Mouse (Mus musculus): ENCODE results near the gene Prickle3. TPM values are rescaled to one million over a fixed set of nuclear protein-coding genes. Genes with fewer than 3 reads are reported as not detected.
"Not testable (repeated sequence)": the region's sequence is repeated elsewhere in the genome, so short reads cannot be mapped to it uniquely, and the experiment has no call there.

The Prickle3 gene
- polyA plus RNA-seq, 1 experiment from 2014 or later, result 7.4 TPM

DNA sequence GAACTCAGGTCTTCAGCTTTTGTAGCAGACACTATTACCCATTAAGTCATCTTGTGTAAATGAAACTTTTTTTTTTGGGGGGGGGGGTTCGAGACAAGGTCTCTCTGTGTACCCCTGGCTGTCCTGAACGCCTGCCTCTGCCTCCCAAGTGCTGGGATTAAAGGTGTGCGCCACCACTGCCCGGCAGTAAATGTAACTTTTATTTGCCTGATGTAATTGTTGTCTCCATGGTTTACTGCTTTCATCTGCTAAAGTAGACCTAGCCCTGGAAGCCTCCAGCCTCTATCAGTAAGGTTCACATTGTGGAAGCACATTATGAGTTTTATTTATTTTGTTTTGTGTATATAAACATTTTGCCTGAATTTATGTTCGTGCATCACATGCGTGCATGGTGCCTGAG lies 39.5 kb downstream of the Prickle3 start:
- Histone ChIP-seq H3K4me1 (replicated peaks) (no peaks in the 10 kb centered on the region), H3K9me3 (no peaks in the 10 kb centered on the region), H3K9ac (replicated peaks) (no peak overlapping the region), H3K4me3 (replicated peaks) (peak overlapping the region; percentile 58; the same call in 1 of the 2 replicates), H3K36me3 (peaks cover 23% of the 10 kb centered on the region; the same call in 1 of the 2 replicates), H3K27me3 (no peaks in the 10 kb centered on the region), H3K27ac (no peak overlapping the region), H3K4me2 (peak overlapping the region; percentile 42)
- 36% methylated on average over 6 of the region's 6 CpGs for WGBS
- peak; percentile 30; the same call in 1 of the 2 replicates for ATAC-seq (ENCODE audit: insufficient number of reproducible peaks, insufficient read depth, low FRiP score, low TSS enrichment, low read depth)

DNA sequence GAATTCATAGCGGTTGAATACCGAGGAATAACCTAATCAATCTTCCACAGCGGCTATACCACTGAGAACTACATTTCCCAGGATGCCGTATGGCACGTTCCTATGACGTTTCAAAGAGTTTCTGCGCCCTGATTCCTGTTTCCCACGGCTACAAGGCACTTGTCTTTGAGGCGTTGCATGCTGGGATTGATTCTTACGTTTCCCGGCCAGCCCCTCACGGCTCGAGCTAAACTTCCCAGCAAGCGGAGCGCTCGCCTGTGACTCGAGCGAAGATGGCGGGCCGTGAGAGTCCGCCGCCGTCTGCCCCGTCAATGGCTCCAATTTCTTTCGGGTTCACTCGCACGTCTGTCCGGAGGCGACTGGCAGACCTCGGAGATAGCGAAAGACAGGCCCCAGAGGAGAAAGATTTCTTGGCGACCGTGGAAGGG lies 39.9 kb downstream of the Prickle3 start, which contains the start of gene Gpkow:
TSS of gene Gpkow (plus strand) at position 178 of the 428 bp plus-strand sequence.
- no peaks in the 10 kb centered on the region for H3K27me3 ChIP-seq
- 9% methylated on average over 33 of the region's 33 CpGs for WGBS
- H3K4me2 ChIP-seq, result peak within 1 kb of the TSS; percentile 59
- H3K9ac ChIP-seq (replicated peaks), result peak within 1 kb of the TSS; percentile 59
- no peaks in the 10 kb centered on the region for H3K9me3 ChIP-seq
- ATAC-seq (ENCODE audit: insufficient number of reproducible peaks, insufficient read depth, low FRiP score, low TSS enrichment, low read depth), result peak; percentile 95
- H3K4me1 ChIP-seq (replicated peaks), result no peaks in the 10 kb centered on the region
- H3K4me3 ChIP-seq (replicated peaks), result peak within 1 kb of the TSS; percentile 58
- H3K27ac ChIP-seq, result no peak within 1 kb of the TSS
- peaks cover 26% of the 10 kb centered on the region; the same call in 1 of the 2 replicates for H3K36me3 ChIP-seq

DNA sequence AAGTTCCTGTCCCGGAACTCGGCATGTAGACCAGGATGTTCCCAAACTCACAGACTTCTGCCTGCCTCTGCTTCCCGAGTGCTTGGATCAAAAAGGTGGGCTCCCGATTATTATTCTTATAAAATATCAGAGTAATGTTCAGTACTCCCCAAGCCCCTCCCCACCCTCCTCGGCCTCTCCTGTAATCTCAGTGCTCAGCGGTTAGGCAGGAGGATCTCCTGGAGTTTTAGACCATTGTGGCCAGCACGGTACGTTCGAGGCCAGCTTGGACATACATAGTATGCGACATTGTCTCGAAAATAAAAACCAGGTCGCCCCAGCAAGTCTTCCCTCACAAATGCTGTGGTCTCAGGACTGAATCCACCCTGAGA lies 56.7 kb downstream of the Prickle3 start:
- H3K27ac ChIP-seq; H3K9ac ChIP-seq (replicated peaks); H3K36me3 ChIP-seq; H3K4me1 ChIP-seq (replicated peaks); H3K9me3 ChIP-seq; H3K27me3 ChIP-seq: not testable (repeated sequence)
- WGBS, result 30% methylated on average over 6 of the region's 12 CpGs
- H3K4me2 ChIP-seq, result peak overlapping the region; percentile 51
- H3K4me3 ChIP-seq (replicated peaks), result peak overlapping the region; percentile 35
- peak; percentile 73 for ATAC-seq (ENCODE audit: insufficient number of reproducible peaks, insufficient read depth, low FRiP score, low TSS enrichment, low read depth)

DNA sequence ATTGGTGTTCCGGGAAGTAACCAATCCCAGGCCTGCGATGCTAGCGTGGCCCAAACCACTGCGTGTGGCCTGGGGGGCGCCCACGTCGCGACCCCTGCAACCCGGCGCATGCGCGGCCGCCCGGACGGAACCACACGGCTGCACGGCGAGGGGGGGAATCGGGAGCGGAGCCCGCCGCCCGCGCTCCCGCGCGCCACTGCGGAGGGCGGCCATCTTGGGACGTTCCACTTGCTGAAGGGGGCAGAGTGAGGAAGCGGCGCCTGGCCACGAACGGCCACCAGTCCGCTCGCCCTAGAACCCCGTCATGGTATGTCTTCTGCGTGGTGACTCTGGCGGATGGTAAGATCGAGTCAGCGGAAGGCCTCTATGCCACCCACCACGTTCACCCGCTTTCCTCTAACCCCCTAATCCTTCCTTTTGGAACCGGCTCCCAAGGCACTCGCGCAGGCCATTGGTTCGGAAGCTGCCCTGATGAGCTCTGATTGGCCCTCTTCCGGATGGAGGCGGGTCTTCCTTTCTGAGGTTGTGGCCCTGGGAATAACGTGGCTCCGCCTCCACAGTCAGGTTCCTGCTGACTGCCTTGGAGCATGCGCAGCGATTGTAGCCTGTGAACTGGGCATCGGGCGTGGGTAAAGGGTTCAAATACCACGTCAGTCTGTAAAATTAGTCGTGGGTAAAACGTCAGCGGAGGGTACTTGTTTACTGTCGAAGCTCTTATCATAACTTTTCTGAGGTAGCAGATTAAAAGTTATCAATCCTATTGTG lies 57.3 kb downstream of the Prickle3 start, which contains the start of gene Wdr45:
TSS of gene Wdr45 (plus strand) at position 199 of the 765 bp plus-strand sequence.
- H3K36me3 ChIP-seq; H3K9ac ChIP-seq (replicated peaks); H3K4me1 ChIP-seq (replicated peaks); H3K9me3 ChIP-seq; H3K27ac ChIP-seq; H3K27me3 ChIP-seq: not testable (repeated sequence)
- peak; percentile 96 for ATAC-seq (ENCODE audit: insufficient number of reproducible peaks, insufficient read depth, low FRiP score, low TSS enrichment, low read depth)
- Histone ChIP-seq H3K4me2 (peak within 1 kb of the TSS; percentile 51), H3K4me3 (replicated peaks) (peak within 1 kb of the TSS; percentile 35)
- WGBS, result 15% methylated on average over 22 of the region's 60 CpGs

DNA sequence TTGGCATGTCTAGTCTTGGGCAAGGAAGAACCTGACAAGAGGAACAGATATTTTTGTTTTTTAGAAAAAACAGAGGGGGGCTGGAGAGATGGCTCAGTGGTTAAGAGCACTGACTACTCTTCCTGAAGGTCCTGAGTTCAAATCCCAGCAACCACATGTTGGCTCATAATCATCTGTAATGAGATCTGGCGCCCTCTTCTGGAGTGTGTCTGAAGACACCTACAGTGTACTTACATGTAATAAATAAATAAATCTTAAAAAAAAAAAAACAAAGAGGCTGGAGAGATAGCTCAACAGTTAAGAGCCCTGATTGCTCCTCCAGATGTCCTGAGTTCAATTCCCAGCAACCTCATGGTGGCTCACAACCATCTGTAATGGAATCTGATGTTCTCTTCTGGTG lies 59.0 kb downstream of the Prickle3 start:
- H3K4me3 ChIP-seq (replicated peaks); H3K36me3 ChIP-seq; H3K9me3 ChIP-seq; H3K27me3 ChIP-seq; ATAC-seq (ENCODE audit: insufficient number of reproducible peaks, insufficient read depth, low FRiP score, low TSS enrichment, low read depth); H3K4me1 ChIP-seq (replicated peaks); H3K4me2 ChIP-seq; H3K9ac ChIP-seq (replicated peaks); H3K27ac ChIP-seq: not testable (repeated sequence)
- 61% methylated on average over 1 of the region's 1 CpGs for WGBS

Other genes starting within 250 kb of the Prickle3 start
- 0.06 TPM in 1 of 2 replicates, not detected in the other for gene Foxp3, start 83.6 kb upstream of the Prickle3 start, polyA plus RNA-seq (2016; fragmentation: Nextera tagmentation; extraction: Ambion mirVana)
- 1.9 and 2.4 TPM in 2 replicates for gene Ppp1r3f, start 83.0 kb upstream of the Prickle3 start, polyA plus RNA-seq (2016; fragmentation: Nextera tagmentation; extraction: Ambion mirVana)
- 31.2 and 32.8 TPM in 2 replicates for gene Ccdc22, start 51.7 kb upstream of the Prickle3 start, polyA plus RNA-seq (2016; fragmentation: Nextera tagmentation; extraction: Ambion mirVana)
- not detected in 2 replicates for gene Cacna1f, start 50.2 kb upstream of the Prickle3 start, polyA plus RNA-seq (2016; fragmentation: Nextera tagmentation; extraction: Ambion mirVana)
- gene Syp, start 18.8 kb upstream of the Prickle3 start, polyA plus RNA-seq (2016; fragmentation: Nextera tagmentation; extraction: Ambion mirVana), result 0.83 and 1.1 TPM in 2 replicates
- 68.9 and 76.6 TPM in 2 replicates for gene Plp2, start 14.1 kb downstream of the Prickle3 start, polyA plus RNA-seq (2016; fragmentation: Nextera tagmentation; extraction: Ambion mirVana)
- gene Magix, start 24.0 kb downstream of the Prickle3 start, polyA plus RNA-seq (2016; fragmentation: Nextera tagmentation; extraction: Ambion mirVana), result 0.31 TPM in 1 of 2 replicates, not detected in the other
- gene Gpkow, start 39.9 kb downstream of the Prickle3 start, polyA plus RNA-seq (2016; fragmentation: Nextera tagmentation; extraction: Ambion mirVana), result 42.9 and 43.2 TPM in 2 replicates
- 27.5 and 29.1 TPM in 2 replicates for gene Wdr45, start 57.1 kb downstream of the Prickle3 start, polyA plus RNA-seq (2016; fragmentation: Nextera tagmentation; extraction: Ambion mirVana)
- gene Gm45208, start 65.0 kb downstream of the Prickle3 start, polyA plus RNA-seq (2016; fragmentation: Nextera tagmentation; extraction: Ambion mirVana), result 0.96 TPM in 1 of 2 replicates, not detected in the other
- gene Praf2, start 71.2 kb downstream of the Prickle3 start, polyA plus RNA-seq (2016; fragmentation: Nextera tagmentation; extraction: Ambion mirVana), result 66.5 and 70.9 TPM in 2 replicates
- gene Ccdc120, start 93.6 kb downstream of the Prickle3 start, polyA plus RNA-seq (2016; fragmentation: Nextera tagmentation; extraction: Ambion mirVana), result 22.5 and 24.8 TPM in 2 replicates
- gene Tfe3, start 105.3 kb downstream of the Prickle3 start, polyA plus RNA-seq (2016; fragmentation: Nextera tagmentation; extraction: Ambion mirVana), result 27.7 and 30.4 TPM in 2 replicates
- gene Gripap1, start 132.5 kb downstream of the Prickle3 start, polyA plus RNA-seq (2016; fragmentation: Nextera tagmentation; extraction: Ambion mirVana), result 43.5 and 44.7 TPM in 2 replicates
- gene Kcnd1, start 165.0 kb downstream of the Prickle3 start, polyA plus RNA-seq (2016; fragmentation: Nextera tagmentation; extraction: Ambion mirVana), result 0.80 and 0.90 TPM in 2 replicates
- 58.0 and 67.0 TPM in 2 replicates for gene Otud5, start 184.1 kb downstream of the Prickle3 start, polyA plus RNA-seq (2016; fragmentation: Nextera tagmentation; extraction: Ambion mirVana)
- gene Pim2, start 221.0 kb downstream of the Prickle3 start, polyA plus RNA-seq (2016; fragmentation: Nextera tagmentation; extraction: Ambion mirVana), result 6.2 and 6.8 TPM in 2 replicates
- 26.8 and 30.8 TPM in 2 replicates for gene Slc35a2, start 226.8 kb downstream of the Prickle3 start, polyA plus RNA-seq (2016; fragmentation: Nextera tagmentation; extraction: Ambion mirVana)
- 147 and 149 TPM in 2 replicates for gene Pqbp1, start 242.0 kb downstream of the Prickle3 start, polyA plus RNA-seq (2016; fragmentation: Nextera tagmentation; extraction: Ambion mirVana)
- 153 and 159 TPM in 2 replicates for gene Timm17b, start 242.1 kb downstream of the Prickle3 start, polyA plus RNA-seq (2016; fragmentation: Nextera tagmentation; extraction: Ambion mirVana)

All from limb, embryonic 12.5 days (tissue).